Mouse (Mus musculus): ENCODE results near the gene Tnr.

- TF ChIP-seq MXI1 (IDR thresholded peaks at IDR 0.05; ENCODE audit: low read depth, low read length) (no peak), CTCF (IDR thresholded peaks at IDR 0.05 in 2 of 3, conservative IDR thresholded peaks at IDR 0.05 in 1 of 3; ENCODE audit: control insufficient read depth in 1 of 3, insufficient read depth in 1 of 3, low read depth in 2 of 3, low read length in 3 of 3, poor library complexity in 1 of 3, severe bottlenecking in 1 of 3) (no peak), POLR2A (IDR thresholded peaks at IDR 0.05; ENCODE audit: control insufficient read depth in 1 of 2, insufficient read depth in 1 of 2, low read depth in 1 of 2, low read length in 2 of 2, poor library complexity in 1 of 2) (no peak), CHD1 (IDR thresholded peaks at IDR 0.05; ENCODE audit: low read depth, low read length) (no peak), CHD2 (IDR thresholded peaks at IDR 0.05; ENCODE audit: low read length) (no peak), MAX (IDR thresholded peaks at IDR 0.05; ENCODE audit: low read length) (no peak), USF1 (IDR thresholded peaks at IDR 0.05; ENCODE audit: low read depth, low read length) (no peak), ETS1 (IDR thresholded peaks at IDR 0.05; ENCODE audit: low read depth, low read length) (no peak), ELF1 (IDR thresholded peaks at IDR 0.05; ENCODE audit: low read depth, low read length) (no peak), MAFK (IDR thresholded peaks at IDR 0.05; ENCODE audit: borderline replicate concordance, low read depth, low read length) (no peak), USF2 (IDR thresholded peaks at IDR 0.05; ENCODE audit: borderline replicate concordance in 1 of 2, insufficient read depth in 1 of 2, low read depth in 1 of 2, low read length in 2 of 2) (no peak), EP300 (IDR thresholded peaks at IDR 0.05; ENCODE audit: low read depth in 1 of 2, low read length in 2 of 2) (no peak)
Observed at GRCm38 (mm10) chr1:159739478-159739877, 215.9 kb downstream of the Tnr start.
